Mouse (Mus musculus): ENCODE data around the gene Rprml. TPM values are rescaled to one million over a fixed set of nuclear protein-coding genes. Genes with fewer than 3 reads are reported as not detected.

The Rprml gene
- polyA plus RNA-seq, 1 experiment from 2014 or later: not detected

GRCm38 (mm10) chr11:103656520-103656919 lies 7.2 kb downstream of the Rprml start:
- no peak for ATAC-seq (ENCODE audit: low read depth)
- H3K27ac ChIP-seq (ENCODE audit: low read length): no peak overlapping the region

GRCm38 (mm10) chr11:103658189-103658588 lies 8.8 kb downstream of the Rprml start:
- Histone ChIP-seq H3K27ac (ENCODE audit: low read length) (no peak overlapping the region), H3K4me1 (replicated peaks; ENCODE audit: control insufficient read depth, insufficient read depth, low read length) (no peaks in the 10 kb centered on the region), H3K36me3 (ENCODE audit: control insufficient read depth, insufficient read depth, low read length) (no peaks in the 10 kb centered on the region), H3K4me3 (ENCODE audit: low read length) (no peak overlapping the region), H3K9me3 (ENCODE audit: control insufficient read depth, low read length) (no peaks in the 10 kb centered on the region), H3K9ac (ENCODE audit: low read length) (no peak overlapping the region), H3K4me2 (ENCODE audit: low read depth, low read length) (no peak overlapping the region), H3K27me3 (ENCODE audit: control insufficient read depth, insufficient read depth, low read depth, low read length) (no peaks in the 10 kb centered on the region; the same call in 1 of the 2 replicates)
- ATAC-seq (ENCODE audit: low read depth): no peak
- 79% methylated on average over 7 of the region's 7 CpGs for WGBS

More at GRCm38 (mm10) chr11:103656520-103656919, 7.2 kb downstream of the Rprml start:
- peaks cover 4% of the 10 kb centered on the region for H3K27me3 ChIP-seq (ENCODE audit: control insufficient read depth, insufficient read depth, low read depth, low read length)
- H3K36me3 ChIP-seq (ENCODE audit: control insufficient read depth, insufficient read depth, low read length): no peaks in the 10 kb centered on the region
- no peak overlapping the region for H3K4me2 ChIP-seq (ENCODE audit: low read depth, low read length)
- WGBS: 2% methylated on average over 3 of the region's 3 CpGs
- H3K4me1 ChIP-seq (replicated peaks; ENCODE audit: control insufficient read depth, insufficient read depth, low read length): no peaks in the 10 kb centered on the region
- H3K9me3 ChIP-seq (ENCODE audit: control insufficient read depth, low read length): no peaks in the 10 kb centered on the region
- no peak overlapping the region for H3K9ac ChIP-seq (ENCODE audit: low read length)
- no peak overlapping the region for H3K4me3 ChIP-seq (ENCODE audit: low read length)

- H3K4me3 ChIP-seq (ENCODE audit: low read length): no peak overlapping the region
- no peak overlapping the region for H3K9ac ChIP-seq (ENCODE audit: low read length)
- no peak overlapping the region for H3K27ac ChIP-seq (ENCODE audit: low read length)
- no peaks in the 10 kb centered on the region; the same call in 1 of the 2 replicates for H3K27me3 ChIP-seq (ENCODE audit: control insufficient read depth, insufficient read depth, low read depth, low read length)
- 43% methylated on average over 4 of the region's 4 CpGs for WGBS
- no peaks in the 10 kb centered on the region for H3K36me3 ChIP-seq (ENCODE audit: control insufficient read depth, insufficient read depth, low read length)
- H3K9me3 ChIP-seq (ENCODE audit: control insufficient read depth, low read length): no peaks in the 10 kb centered on the region
- ATAC-seq (ENCODE audit: low read depth): no peak
- H3K4me2 ChIP-seq (ENCODE audit: low read depth, low read length): no peak overlapping the region
- H3K4me1 ChIP-seq (replicated peaks; ENCODE audit: control insufficient read depth, insufficient read depth, low read length): no peaks in the 10 kb centered on the region
Observed at GRCm38 (mm10) chr11:103661863-103662262, 12.5 kb downstream of the Rprml start.

GRCm38 (mm10) chr11:103662546-103662945 lies 13.2 kb downstream of the Rprml start:
- no peak overlapping the region for H3K4me2 ChIP-seq (ENCODE audit: low read depth, low read length)
- H3K36me3 ChIP-seq (ENCODE audit: control insufficient read depth, insufficient read depth, low read length): no peaks in the 10 kb centered on the region
- no peak overlapping the region for H3K27ac ChIP-seq (ENCODE audit: low read length)
- ATAC-seq (ENCODE audit: low read depth): no peak
- WGBS: 59% methylated on average over 5 of the region's 5 CpGs
- no peaks in the 10 kb centered on the region for H3K4me1 ChIP-seq (replicated peaks; ENCODE audit: control insufficient read depth, insufficient read depth, low read length)
- H3K27me3 ChIP-seq (ENCODE audit: control insufficient read depth, insufficient read depth, low read depth, low read length): no peaks in the 10 kb centered on the region; the same call in 1 of the 2 replicates
- no peak overlapping the region for H3K4me3 ChIP-seq (ENCODE audit: low read length)
- H3K9ac ChIP-seq (ENCODE audit: low read length): no peak overlapping the region
- H3K9me3 ChIP-seq (ENCODE audit: control insufficient read depth, low read length): no peaks in the 10 kb centered on the region

- no peaks in the 10 kb centered on the region for H3K4me1 ChIP-seq (replicated peaks; ENCODE audit: control insufficient read depth, insufficient read depth, low read length)
- WGBS: 77% methylated on average over 8 of the region's 8 CpGs
- no peak overlapping the region for H3K9ac ChIP-seq (ENCODE audit: low read length)
- no peaks in the 10 kb centered on the region for H3K36me3 ChIP-seq (ENCODE audit: control insufficient read depth, insufficient read depth, low read length)
- no peak for ATAC-seq (ENCODE audit: low read depth)
- H3K27me3 ChIP-seq (ENCODE audit: control insufficient read depth, insufficient read depth, low read depth, low read length): no peaks in the 10 kb centered on the region; the same call in 1 of the 2 replicates
- no peak overlapping the region for H3K27ac ChIP-seq (ENCODE audit: low read length)
- H3K4me3 ChIP-seq (ENCODE audit: low read length): no peak overlapping the region
- H3K9me3 ChIP-seq (ENCODE audit: control insufficient read depth, low read length): no peaks in the 10 kb centered on the region
- no peak overlapping the region for H3K4me2 ChIP-seq (ENCODE audit: low read depth, low read length)
Observed at GRCm38 (mm10) chr11:103663119-103663518, 13.7 kb downstream of the Rprml start.

- Histone ChIP-seq H3K4me2 (ENCODE audit: low read depth, low read length) (no peak overlapping the region), H3K27me3 (ENCODE audit: control insufficient read depth, insufficient read depth, low read depth, low read length) (no peaks in the 10 kb centered on the region; the same call in 1 of the 2 replicates), H3K9ac (ENCODE audit: low read length) (no peak overlapping the region), H3K36me3 (ENCODE audit: control insufficient read depth, insufficient read depth, low read length) (no peaks in the 10 kb centered on the region), H3K4me3 (ENCODE audit: low read length) (no peak overlapping the region), H3K9me3 (ENCODE audit: control insufficient read depth, low read length) (no peaks in the 10 kb centered on the region), H3K27ac (ENCODE audit: low read length) (no peak overlapping the region), H3K4me1 (replicated peaks; ENCODE audit: control insufficient read depth, insufficient read depth, low read length) (no peaks in the 10 kb centered on the region)
- ATAC-seq (ENCODE audit: low read depth): no peak
- WGBS: 45% methylated on average over 1 of the region's 1 CpGs
Observed at GRCm38 (mm10) chr11:103665695-103666094, 16.3 kb downstream of the Rprml start.

GRCm38 (mm10) chr11:103666181-103666906 lies 17.0 kb downstream of the Rprml start:
- no peaks in the 10 kb centered on the region for H3K27me3 ChIP-seq (ENCODE audit: control insufficient read depth, insufficient read depth, low read depth, low read length)
- H3K9ac ChIP-seq (ENCODE audit: low read length): no peak overlapping the region
- no peaks in the 10 kb centered on the region for H3K9me3 ChIP-seq (ENCODE audit: control insufficient read depth, low read length)
- H3K4me1 ChIP-seq (replicated peaks; ENCODE audit: control insufficient read depth, insufficient read depth, low read length): no peaks in the 10 kb centered on the region
- no peak overlapping the region for H3K4me3 ChIP-seq (ENCODE audit: low read length)
- H3K4me2 ChIP-seq (ENCODE audit: low read depth, low read length): no peak overlapping the region
- H3K36me3 ChIP-seq (ENCODE audit: control insufficient read depth, insufficient read depth, low read length): no peaks in the 10 kb centered on the region
- no peak overlapping the region for H3K27ac ChIP-seq (ENCODE audit: low read length)
- 36% methylated on average over 10 of the region's 10 CpGs for WGBS
- no peak for ATAC-seq (ENCODE audit: low read depth)

- H3K4me1 ChIP-seq (replicated peaks; ENCODE audit: control insufficient read depth, insufficient read depth, low read length): no peaks in the 10 kb centered on the region
- H3K27me3 ChIP-seq (ENCODE audit: control insufficient read depth, insufficient read depth, low read depth, low read length): no peaks in the 10 kb centered on the region
- H3K9me3 ChIP-seq (ENCODE audit: control insufficient read depth, low read length): no peaks in the 10 kb centered on the region
- no peaks in the 10 kb centered on the region for H3K36me3 ChIP-seq (ENCODE audit: control insufficient read depth, insufficient read depth, low read length)
- no peak overlapping the region for H3K27ac ChIP-seq (ENCODE audit: low read length)
- WGBS: 58% methylated on average over 13 of the region's 13 CpGs
- H3K4me3 ChIP-seq (ENCODE audit: low read length): no peak overlapping the region
- ATAC-seq (ENCODE audit: low read depth): no peak
- no peak overlapping the region for H3K4me2 ChIP-seq (ENCODE audit: low read depth, low read length)
- no peak overlapping the region for H3K9ac ChIP-seq (ENCODE audit: low read length)
Observed at GRCm38 (mm10) chr11:103666907-103667426, 17.6 kb downstream of the Rprml start.

GRCm38 (mm10) chr11:103675556-103675955 lies 26.2 kb downstream of the Rprml start:
- H3K4me3 ChIP-seq (ENCODE audit: low read length): no peak overlapping the region
- ATAC-seq (ENCODE audit: low read depth): no peak
- no peaks in the 10 kb centered on the region for H3K27me3 ChIP-seq (ENCODE audit: control insufficient read depth, insufficient read depth, low read depth, low read length)
- WGBS: 30% methylated on average over 3 of the region's 3 CpGs
- H3K36me3 ChIP-seq (ENCODE audit: control insufficient read depth, insufficient read depth, low read length): peaks cover 23% of the 10 kb centered on the region
- no peaks in the 10 kb centered on the region for H3K9me3 ChIP-seq (ENCODE audit: control insufficient read depth, low read length)
- H3K9ac ChIP-seq (ENCODE audit: low read length): no peak overlapping the region
- H3K4me1 ChIP-seq (replicated peaks; ENCODE audit: control insufficient read depth, insufficient read depth, low read length): no peaks in the 10 kb centered on the region
- no peak overlapping the region for H3K27ac ChIP-seq (ENCODE audit: low read length)
- H3K4me2 ChIP-seq (ENCODE audit: low read depth, low read length): no peak overlapping the region

Measured in lung, embryonic 16.5 days (tissue).